Mouse (Mus musculus): ENCODE data around the gene Irf8. TPM values are rescaled to one million over a fixed set of nuclear protein-coding genes. Genes with fewer than 3 reads are reported as not detected.

Irf8 gene
- polyA plus RNA-seq, 1 experiment from 2014 or later = 18.7 TPM

- ATAC-seq (ENCODE audit: low FRiP score, low TSS enrichment) = no peak
- no peak for TF ChIP-seq EP300 (optimal IDR thresholded peaks at IDR 0.05)
- Histone ChIP-seq H3K4me1 (replicated peaks; ENCODE audit: control insufficient read depth, insufficient read depth) (no peaks in the 10 kb centered on the region), H3K36me3 (ENCODE audit: control insufficient read depth, insufficient read depth, low read length) (no peaks in the 10 kb centered on the region), H3K4me2 (replicated peaks; ENCODE audit: low read depth) (no peak overlapping the region), H3K4me3 (ENCODE audit: low read depth, low read length) (no peak overlapping the region), H3K9me3 (ENCODE audit: control insufficient read depth, low read length) (no peaks in the 10 kb centered on the region), H3K27ac (replicated peaks) (no peak overlapping the region), H3K27me3 (ENCODE audit: control insufficient read depth, insufficient read depth, low read length) (no peaks in the 10 kb centered on the region), H3K9ac (ENCODE audit: low read length) (no peak overlapping the region)
- DNase-seq (ENCODE audit: low spot score) = no peak
- WGBS = 77% methylated on average over 5 of the region's 5 CpGs
These were observed 10.6 kb upstream of the Irf8 start for GRCm38 (mm10) chr8:120725576-120725950.

- no peak for ATAC-seq (ENCODE audit: low FRiP score, low TSS enrichment)
- Histone ChIP-seq H3K4me3 (ENCODE audit: low read depth, low read length) (no peak overlapping the region), H3K9ac (ENCODE audit: low read length) (no peak overlapping the region), H3K27ac (replicated peaks) (no peak overlapping the region), H3K36me3 (ENCODE audit: control insufficient read depth, insufficient read depth, low read length) (no peaks in the 10 kb centered on the region), H3K4me2 (replicated peaks; ENCODE audit: low read depth) (no peak overlapping the region), H3K27me3 (ENCODE audit: control insufficient read depth, insufficient read depth, low read length) (no peaks in the 10 kb centered on the region), H3K4me1 (replicated peaks; ENCODE audit: control insufficient read depth, insufficient read depth) (no peaks in the 10 kb centered on the region), H3K9me3 (ENCODE audit: control insufficient read depth, low read length) (no peaks in the 10 kb centered on the region)
- 58% methylated on average over 5 of the region's 5 CpGs for WGBS
- DNase-seq (ENCODE audit: low spot score) = no peak
- TF ChIP-seq CTCF (IDR thresholded peaks at IDR 0.05; ENCODE audit: low read depth) = no peak
- TF ChIP-seq EP300 (optimal IDR thresholded peaks at IDR 0.05) = no peak
These were observed 10.1 kb upstream of the Irf8 start for GRCm38 (mm10) chr8:120726051-120726450.

- 31% methylated on average over 9 of the region's 9 CpGs for WGBS
- Histone ChIP-seq H3K36me3 (ENCODE audit: control insufficient read depth, insufficient read depth, low read length) (no peaks in the 10 kb centered on the region), H3K9ac (ENCODE audit: low read length) (no peak overlapping the region), H3K27ac (replicated peaks) (no peak overlapping the region), H3K9me3 (ENCODE audit: control insufficient read depth, low read length) (no peaks in the 10 kb centered on the region), H3K4me3 (ENCODE audit: low read depth, low read length) (no peak overlapping the region), H3K27me3 (ENCODE audit: control insufficient read depth, insufficient read depth, low read length) (no peaks in the 10 kb centered on the region), H3K4me2 (replicated peaks; ENCODE audit: low read depth) (no peak overlapping the region), H3K4me1 (replicated peaks; ENCODE audit: control insufficient read depth, insufficient read depth) (no peaks in the 10 kb centered on the region)
- TF ChIP-seq CTCF (IDR thresholded peaks at IDR 0.05; ENCODE audit: low read depth) (no peak), EP300 (optimal IDR thresholded peaks at IDR 0.05) (no peak)
- DNase-seq (ENCODE audit: low spot score) (peak; percentile 60), ATAC-seq (ENCODE audit: low FRiP score, low TSS enrichment) (peak; percentile 92)
These were observed 7.5 kb upstream of the Irf8 start for GRCm38 (mm10) chr8:120728488-120729160.

GRCm38 (mm10) chr8:120731582-120731981 is 4.6 kb upstream of the Irf8 start:
- H3K4me1 ChIP-seq (replicated peaks; ENCODE audit: control insufficient read depth, insufficient read depth) = no peaks in the 10 kb centered on the region; the same call in 1 of the 2 replicates
- 48% methylated on average over 14 of the region's 14 CpGs for WGBS

GRCm38 (mm10) chr8:120732068-120732467 is 4.1 kb upstream of the Irf8 start:
- H3K9me3 ChIP-seq (ENCODE audit: control insufficient read depth, low read length) = no peaks in the 10 kb centered on the region
- 60% methylated on average over 5 of the region's 6 CpGs for WGBS
- no peaks in the 10 kb centered on the region for H3K36me3 ChIP-seq (ENCODE audit: control insufficient read depth, insufficient read depth, low read length)
- TF ChIP-seq EP300 (optimal IDR thresholded peaks at IDR 0.05) (no peak), CTCF (IDR thresholded peaks at IDR 0.05; ENCODE audit: low read depth) (no peak)
- H3K27me3 ChIP-seq (ENCODE audit: control insufficient read depth, insufficient read depth, low read length) = no peaks in the 10 kb centered on the region
- H3K9ac ChIP-seq (ENCODE audit: low read length) = no peak overlapping the region
- H3K4me2 ChIP-seq (replicated peaks; ENCODE audit: low read depth) = no peak overlapping the region
- no peak overlapping the region for H3K27ac ChIP-seq (replicated peaks)
- DNase-seq (ENCODE audit: low spot score) (peak; percentile 42), ATAC-seq (ENCODE audit: low FRiP score, low TSS enrichment) (no peak)
- no peaks in the 10 kb centered on the region; the same call in 1 of the 2 replicates for H3K4me1 ChIP-seq (replicated peaks; ENCODE audit: control insufficient read depth, insufficient read depth)
- H3K4me3 ChIP-seq (ENCODE audit: low read depth, low read length) = no peak overlapping the region

More at GRCm38 (mm10) chr8:120731582-120731981, 4.6 kb upstream of the Irf8 start:
- no peak overlapping the region for H3K9ac ChIP-seq (ENCODE audit: low read length)
- DNase-seq (ENCODE audit: low spot score) (no peak), ATAC-seq (ENCODE audit: low FRiP score, low TSS enrichment) (no peak)
- no peaks in the 10 kb centered on the region for H3K36me3 ChIP-seq (ENCODE audit: control insufficient read depth, insufficient read depth, low read length)
- H3K27ac ChIP-seq (replicated peaks) = no peak overlapping the region
- no peak overlapping the region for H3K4me3 ChIP-seq (ENCODE audit: low read depth, low read length)
- H3K27me3 ChIP-seq (ENCODE audit: control insufficient read depth, insufficient read depth, low read length) = no peaks in the 10 kb centered on the region
- H3K4me2 ChIP-seq (replicated peaks; ENCODE audit: low read depth) = no peak overlapping the region
- no peaks in the 10 kb centered on the region for H3K9me3 ChIP-seq (ENCODE audit: control insufficient read depth, low read length)
- no peak for TF ChIP-seq EP300 (optimal IDR thresholded peaks at IDR 0.05)

- no peaks in the 10 kb centered on the region for H3K9me3 ChIP-seq (ENCODE audit: control insufficient read depth, low read length)
- ATAC-seq (ENCODE audit: low FRiP score, low TSS enrichment) = peak; percentile 63
- H3K9ac ChIP-seq (ENCODE audit: low read length) = peak overlapping the region; percentile 57
- H3K36me3 ChIP-seq (ENCODE audit: control insufficient read depth, insufficient read depth, low read length) = no peaks in the 10 kb centered on the region
- WGBS = 2% methylated on average over 11 of the region's 11 CpGs
- H3K4me1 ChIP-seq (replicated peaks; ENCODE audit: control insufficient read depth, insufficient read depth) = peaks cover 3% of the 10 kb centered on the region; the same call in 1 of the 2 replicates
- no peak for TF ChIP-seq CTCF (IDR thresholded peaks at IDR 0.05; ENCODE audit: low read depth)
- TF ChIP-seq EP300 (optimal IDR thresholded peaks at IDR 0.05) = no peak
- peak overlapping the region; percentile 89 for H3K4me2 ChIP-seq (replicated peaks; ENCODE audit: low read depth)
- H3K4me3 ChIP-seq (ENCODE audit: low read depth, low read length) = peak overlapping the region; percentile 51
- peak overlapping the region; percentile 36 for H3K27ac ChIP-seq (replicated peaks)
- peak; percentile 76 for DNase-seq (ENCODE audit: low spot score)
- no peaks in the 10 kb centered on the region for H3K27me3 ChIP-seq (ENCODE audit: control insufficient read depth, insufficient read depth, low read length)
These were observed 328 bp downstream of the Irf8 start for GRCm38 (mm10) chr8:120736486-120736885.

Data from stomach, postnatal 0 days (tissue).